Mouse (Mus musculus): Measurements from ENCODE around the gene Ap4m1.

GRCm38 (mm10) chr5:138193771-138194727 is 22.2 kb downstream of the Ap4m1 start, which contains the start of gene Mblac1:
- TF ChIP-seq CTCF (IDR thresholded peaks at IDR 0.05; ENCODE audit: extremely low read depth, insufficient read length, insufficient replicate concordance, low read depth, low read length), result no peak
- TF ChIP-seq POLR2A (IDR thresholded peaks at IDR 0.05; ENCODE audit: low read depth, low read length), result no peak; the same call in 1 of the 2 replicates
